Mouse (Mus musculus) embryonic facial prominence, embryonic 15.5 days (tissue): ENCODE results near the gene Mylk3. TPM values are rescaled to one million over a fixed set of nuclear protein-coding genes. Genes with fewer than 3 reads are reported as not detected.
A peak's percentile ranks its signal among the peaks of the same experiment; 100 is the strongest.

Experiments
- ATAC-seq: fragments of 200-750 bp; cut with Nextera tagmentation; 2 replicates; pipeline ENCODE4 v1.8.0; 2017; ENCODE audit warnings: low read depth, moderate TSS enrichment; ENCODE audit not compliant: insufficient number of reproducible peaks, low FRiP score, low TSS enrichment
- H3K27ac ChIP-seq: fragments of 300-500 bp; sonication (generic); replicated peaks from 2 replicates; pipeline ENCODE4 v1.5.1; 2015; ENCODE audit warnings: mild to moderate bottlenecking, inconsistent platforms
- H3K27me3 ChIP-seq: fragments of 300-500 bp; sonication (generic); 2 replicates; pipeline ENCODE4 v1.6.1; 2015; ENCODE audit warnings: inconsistent platforms
- H3K36me3 ChIP-seq: fragments of 300-500 bp; sonication (generic); 2 replicates; pipeline ENCODE4 v1.6.1; 2015; ENCODE audit warnings: mild to moderate bottlenecking, inconsistent platforms
- H3K4me1 ChIP-seq: fragments of 300-500 bp; sonication (generic); 2 replicates; pipeline ENCODE4 v1.6.1; 2015; ENCODE audit warnings: inconsistent platforms
- H3K4me2 ChIP-seq: fragments of 300-500 bp; sonication (generic); replicated peaks from 2 replicates; pipeline ENCODE4 v1.6.1; 2015; ENCODE audit warnings: mild to moderate bottlenecking, inconsistent platforms
- H3K4me3 ChIP-seq: fragments of 300-500 bp; sonication (generic); replicated peaks from 2 replicates; pipeline ENCODE4 v1.5.1; 2015; ENCODE audit warnings: mild to moderate bottlenecking, inconsistent platforms
- H3K9ac ChIP-seq: fragments of 300-500 bp; sonication (generic); 2 replicates; pipeline ENCODE4 v1.6.1; 2015; ENCODE audit warnings: inconsistent platforms
- H3K9me3 ChIP-seq: fragments of 300-500 bp; sonication (generic); replicated peaks from 2 replicates; pipeline ENCODE4 v1.6.1; 2016; ENCODE audit warnings: inconsistent platforms
- WGBS: fragments of 180-500 bp; shearing (Covaris S2); methylation state at CpG from one replicate; pipeline ENCODE4 v1.1.7; 2015; 5-methylcytosine and 5-hydroxymethylcytosine counted together
- polyA plus RNA-seq: library from polyadenylated mRNA; unstranded; fragments of >200 nt; fragmentation: Nextera tagmentation; extraction: Ambion mirVana; gene quantifications from 2 replicates; pipeline ENCODE4 v1.2.1, GENCODE M21; 2015

Gene Mylk3
- polyA plus RNA-seq = 4.0 and 4.4 TPM in 2 replicates

GRCm38 (mm10) chr8:85386205-85386604 lies at the start of gene Mylk3:
Mylk3 (minus strand) TSS chr8:85386345.
- Histone ChIP-seq H3K4me3 (no peak within 1 kb of the TSS), H3K36me3 (no peaks in the 10 kb centered on the region), H3K4me1 (peaks cover 5% of the 10 kb centered on the region; the same call in 1 of the 2 replicates), H3K27me3 (no peaks in the 10 kb centered on the region), H3K4me2 (no peak within 1 kb of the TSS), H3K9me3 (no peaks in the 10 kb centered on the region), H3K9ac (no peak within 1 kb of the TSS), H3K27ac (no peak within 1 kb of the TSS)
- WGBS = 73% methylated on average over 6 of the region's 6 CpGs
- no peak for ATAC-seq

DNA sequence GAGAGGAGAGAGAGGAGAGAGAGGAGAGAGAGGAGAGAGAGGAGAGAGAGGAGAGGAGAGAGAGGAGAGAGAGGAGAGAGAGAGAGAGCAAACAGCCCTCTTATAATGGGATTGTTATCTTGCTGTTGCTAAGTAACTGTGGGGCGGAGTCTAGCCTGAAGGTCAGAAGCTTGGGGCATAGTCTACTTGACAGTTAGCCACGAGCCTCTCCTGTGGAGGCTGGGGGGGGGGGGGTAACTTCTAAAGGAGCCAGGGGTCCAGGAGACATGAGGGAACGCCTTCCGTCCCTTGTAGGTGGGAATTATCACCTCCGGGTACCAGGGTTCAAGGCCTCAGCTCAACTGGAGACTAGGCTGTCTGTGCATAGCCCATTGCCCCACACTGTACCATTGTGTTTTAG lies 49.6 kb upstream of the Mylk3 start:
- peaks cover 7% of the 10 kb centered on the region; the same call in 1 of the 2 replicates for H3K4me1 ChIP-seq
- WGBS = 60% methylated on average over 5 of the region's 5 CpGs
- no peak overlapping the region for H3K4me2 ChIP-seq
- no peak overlapping the region for H3K9ac ChIP-seq
- H3K4me3 ChIP-seq = no peak overlapping the region
- H3K27me3 ChIP-seq = no peaks in the 10 kb centered on the region
- no peak overlapping the region for H3K27ac ChIP-seq
- ATAC-seq = no peak
- no peaks in the 10 kb centered on the region for H3K36me3 ChIP-seq
- no peaks in the 10 kb centered on the region for H3K9me3 ChIP-seq

DNA sequence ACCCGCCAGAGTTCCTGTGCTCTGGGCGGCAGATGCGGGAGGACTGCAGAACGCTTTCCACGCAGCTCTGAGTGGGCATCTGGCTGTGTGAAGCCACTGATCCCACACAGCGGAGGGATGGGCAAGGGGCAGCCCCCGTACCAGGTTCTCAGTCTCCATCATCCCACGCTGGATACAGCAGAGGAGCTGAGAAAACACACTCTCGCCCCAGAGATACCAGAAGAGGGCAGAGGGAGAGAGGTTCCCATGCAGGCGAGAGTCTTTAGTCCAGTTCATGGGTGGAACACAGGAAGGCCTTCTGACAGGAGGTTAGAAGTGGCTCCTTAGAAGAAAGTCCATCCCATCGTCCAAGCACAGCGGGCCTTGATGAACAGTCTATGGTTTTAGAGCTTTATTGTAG lies 48.7 kb upstream of the Mylk3 start:
- no peak overlapping the region for H3K4me3 ChIP-seq
- no peak overlapping the region for H3K4me2 ChIP-seq
- H3K9me3 ChIP-seq = no peaks in the 10 kb centered on the region
- WGBS = 74% methylated on average over 12 of the region's 12 CpGs
- no peak for ATAC-seq
- H3K27ac ChIP-seq = no peak overlapping the region
- H3K36me3 ChIP-seq = no peaks in the 10 kb centered on the region
- no peaks in the 10 kb centered on the region for H3K27me3 ChIP-seq
- peaks cover 10% of the 10 kb centered on the region for H3K4me1 ChIP-seq
- H3K9ac ChIP-seq = no peak overlapping the region

DNA sequence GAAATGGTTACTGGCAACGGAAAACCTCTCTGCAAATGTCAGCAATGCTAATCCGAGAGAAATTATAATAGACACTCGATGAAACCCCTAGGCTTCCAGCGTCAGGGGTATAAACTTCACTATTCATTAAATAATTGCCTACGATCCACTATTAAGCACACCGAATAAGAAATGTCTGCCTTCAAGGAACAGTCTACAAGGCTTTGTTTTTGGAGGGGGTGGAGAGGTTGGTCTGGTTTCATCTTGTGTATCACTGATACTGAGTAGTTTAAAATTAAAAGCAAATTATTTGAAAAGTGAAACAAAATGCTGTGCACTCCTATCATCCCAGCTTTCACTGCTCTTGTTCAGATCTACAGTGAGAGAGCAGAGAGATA lies 46.9 kb upstream of the Mylk3 start:
- 1% methylated on average over 6 of the region's 6 CpGs for WGBS
- ATAC-seq = peak; percentile 39
- Histone ChIP-seq H3K9ac (no peak overlapping the region), H3K4me1 (peaks cover 20% of the 10 kb centered on the region), H3K9me3 (no peaks in the 10 kb centered on the region), H3K27me3 (no peaks in the 10 kb centered on the region), H3K36me3 (no peaks in the 10 kb centered on the region), H3K27ac (peak overlapping the region; percentile 95), H3K4me2 (peak overlapping the region; percentile 54), H3K4me3 (peak overlapping the region; percentile 85)

DNA sequence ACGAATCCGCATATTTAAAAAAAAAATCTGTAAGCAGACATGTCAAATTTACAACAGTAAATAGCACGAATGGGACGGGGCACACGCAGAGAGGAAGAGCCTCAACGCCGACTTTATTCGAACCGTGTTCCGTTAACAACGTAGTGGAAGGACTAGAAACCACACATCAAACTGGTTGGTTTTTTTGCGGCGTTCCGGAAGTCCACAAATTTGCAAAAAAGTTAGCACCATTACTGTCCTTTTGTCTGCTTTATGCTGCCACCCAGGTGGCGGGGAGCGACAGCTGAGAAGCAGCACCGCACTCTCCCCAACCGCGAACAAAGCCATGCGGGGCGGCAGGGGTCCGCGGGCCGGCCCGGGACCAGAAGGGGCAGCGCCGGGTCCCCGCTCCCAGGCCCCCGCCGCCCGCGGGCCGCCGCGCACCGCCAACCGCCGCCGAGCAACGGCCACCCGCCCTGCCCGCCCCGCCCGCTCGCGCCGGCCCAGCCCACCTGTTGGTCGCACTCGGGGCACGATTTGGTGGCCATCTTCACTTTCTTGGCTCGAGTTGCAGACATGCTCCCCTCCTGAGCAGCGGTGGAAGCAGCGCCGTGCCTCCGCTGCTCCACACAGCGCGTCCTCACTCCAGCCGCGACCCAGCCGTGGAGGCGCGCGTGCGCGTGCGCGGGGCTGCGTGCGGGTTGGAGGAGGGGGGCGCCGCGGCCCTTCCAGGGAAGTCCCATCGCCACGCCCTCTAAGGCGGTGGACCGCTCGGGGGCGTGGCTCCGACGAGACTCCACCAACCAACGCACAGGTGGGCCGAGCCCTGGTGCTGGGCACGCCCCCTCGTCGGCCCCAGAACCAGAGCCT lies 46.2 kb upstream of the Mylk3 start, which contains the start of gene 4921524J17Rik:
4921524J17Rik (minus strand) TSS at position 666 of the 849 bp plus-strand sequence.
- Histone ChIP-seq H3K27ac (peak within 1 kb of the TSS; percentile 95), H3K4me1 (peaks cover 20% of the 10 kb centered on the region), H3K36me3 (no peaks in the 10 kb centered on the region), H3K9ac (peak within 1 kb of the TSS; percentile 74), H3K4me3 (peak within 1 kb of the TSS; percentile 85), H3K9me3 (no peaks in the 10 kb centered on the region), H3K27me3 (no peaks in the 10 kb centered on the region), H3K4me2 (peak within 1 kb of the TSS; percentile 54)
- WGBS = under 1% methylated on average over 81 of the region's 85 CpGs
- ATAC-seq = peak; percentile 99

DNA sequence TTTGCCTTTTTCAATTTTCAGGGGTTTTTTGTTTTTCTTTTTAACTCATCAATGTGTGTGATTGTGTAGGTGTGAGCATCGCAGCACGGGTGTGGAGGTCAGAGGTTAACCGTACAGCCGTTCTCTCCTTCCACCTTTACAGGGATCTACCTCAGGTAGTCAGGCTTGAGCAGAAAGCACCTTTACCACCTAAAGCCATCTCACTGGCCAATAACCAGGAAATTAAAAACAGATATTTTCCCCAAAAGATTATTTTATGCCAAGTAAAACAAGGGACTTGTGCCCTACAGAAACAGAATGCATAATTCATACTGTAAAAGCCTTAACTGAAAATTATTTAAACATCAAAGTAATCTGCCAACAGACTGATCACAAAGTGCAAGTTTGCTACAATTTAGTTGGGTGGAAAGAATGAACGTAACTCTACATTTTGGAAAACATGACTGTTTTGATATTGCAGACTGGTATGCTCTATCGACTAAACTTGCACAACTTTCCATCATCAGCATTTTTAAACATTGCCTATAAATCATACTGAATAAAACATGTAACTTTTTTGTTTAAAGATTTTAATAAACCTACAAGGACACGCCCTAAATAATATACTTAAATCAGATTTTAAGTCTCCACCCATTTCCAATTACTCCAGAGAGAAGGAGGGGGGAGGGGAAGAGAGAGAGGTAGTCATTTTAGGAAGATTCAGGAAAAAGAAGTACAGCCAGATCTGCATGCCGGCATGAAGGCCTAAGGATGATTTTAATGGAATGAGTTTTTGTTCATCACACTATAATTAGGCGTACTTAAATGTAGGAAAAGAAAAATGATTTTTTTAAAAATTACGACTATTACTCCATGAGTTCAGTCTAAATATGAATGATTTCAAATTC lies 45.4 kb upstream of the Mylk3 start:
- Histone ChIP-seq H3K9me3 (no peaks in the 10 kb centered on the region), H3K4me1 (peaks cover 24% of the 10 kb centered on the region), H3K27ac (peak overlapping the region; percentile 95), H3K4me2 (peak overlapping the region; percentile 54), H3K36me3 (no peaks in the 10 kb centered on the region), H3K27me3 (no peaks in the 10 kb centered on the region), H3K4me3 (peak overlapping the region; percentile 85), H3K9ac (peak overlapping the region; percentile 74; the same call in 1 of the 2 replicates)
- WGBS = 3% methylated on average over 10 of the region's 10 CpGs
- no peak for ATAC-seq

GRCm38 (mm10) chr8:85430801-85431200 lies 44.7 kb upstream of the Mylk3 start:
- Histone ChIP-seq H3K27ac (peak overlapping the region; percentile 72), H3K27me3 (no peaks in the 10 kb centered on the region), H3K9me3 (no peaks in the 10 kb centered on the region), H3K36me3 (no peaks in the 10 kb centered on the region), H3K4me3 (peak overlapping the region; percentile 85), H3K9ac (no peak overlapping the region), H3K4me2 (peak overlapping the region; percentile 54), H3K4me1 (peaks cover 26% of the 10 kb centered on the region)
- WGBS = 17% methylated on average over 3 of the region's 3 CpGs
- no peak for ATAC-seq

GRCm38 (mm10) chr8:85429219-85429618 lies 43.1 kb upstream of the Mylk3 start:
- Histone ChIP-seq H3K9ac (no peak overlapping the region), H3K4me1 (peaks cover 28% of the 10 kb centered on the region), H3K4me2 (peak overlapping the region; percentile 17; the same call in 1 of the 2 replicates), H3K4me3 (no peak overlapping the region), H3K9me3 (no peaks in the 10 kb centered on the region), H3K27me3 (no peaks in the 10 kb centered on the region), H3K27ac (no peak overlapping the region; the same call in 1 of the 2 replicates), H3K36me3 (no peaks in the 10 kb centered on the region)
- ATAC-seq = no peak
- 20% methylated on average over 4 of the region's 4 CpGs for WGBS

DNA sequence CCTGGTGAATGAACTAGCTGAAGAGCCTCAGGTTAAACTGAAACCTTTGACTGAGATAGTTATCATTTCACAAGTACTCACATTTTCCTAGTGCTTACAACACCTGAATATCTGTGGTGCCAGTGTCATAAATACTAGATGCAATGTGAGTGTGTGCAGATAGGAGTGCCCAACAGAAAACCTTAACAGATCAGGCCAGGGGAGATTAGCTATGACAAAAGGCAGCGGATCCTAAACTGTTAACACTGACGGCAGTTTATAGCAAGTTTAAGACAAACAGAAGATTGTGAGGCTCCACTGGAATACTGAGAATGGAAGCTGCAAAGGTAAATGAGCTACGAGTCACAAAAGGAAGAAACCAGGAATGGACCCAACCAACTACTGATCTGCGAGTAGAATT lies 40.9 kb upstream of the Mylk3 start:
- H3K27ac ChIP-seq = no peak overlapping the region
- H3K36me3 ChIP-seq = no peaks in the 10 kb centered on the region
- H3K4me3 ChIP-seq = no peak overlapping the region
- 78% methylated on average over 4 of the region's 4 CpGs for whole genome bisulfite sequencing
- H3K27me3 ChIP-seq = no peaks in the 10 kb centered on the region
- peaks cover 28% of the 10 kb centered on the region for H3K4me1 ChIP-seq
- ATAC-seq = no peak
- H3K9ac ChIP-seq = no peak overlapping the region
- H3K9me3 ChIP-seq = no peaks in the 10 kb centered on the region
- H3K4me2 ChIP-seq = no peak overlapping the region

DNA sequence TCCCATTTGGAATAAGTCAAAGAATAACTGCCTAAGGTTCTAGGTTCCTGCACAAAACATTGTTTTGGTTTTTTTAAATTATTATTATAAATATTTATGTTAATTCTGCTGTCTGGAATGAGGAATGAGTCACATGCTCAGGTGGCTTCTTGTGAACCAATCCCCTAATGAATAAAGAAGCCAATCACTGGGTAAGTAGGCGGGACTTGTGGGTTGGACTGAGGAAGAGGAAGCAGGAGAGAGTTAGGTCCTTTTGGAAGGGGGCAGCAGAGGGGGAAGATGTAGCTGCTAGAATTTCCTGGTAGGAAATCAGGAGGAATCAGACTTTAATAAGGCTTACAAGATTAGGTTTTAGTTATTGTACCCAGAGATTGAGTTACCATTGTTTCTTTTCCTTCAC lies 35.2 kb upstream of the Mylk3 start:
- Histone ChIP-seq H3K36me3 (0 out of 2 replicates have a peak, but pooled peaks cover 8% of the 10 kb centered on the region), H3K4me3 (no peak overlapping the region), H3K4me1 (0 out of 2 replicates have a peak, but pooled peaks cover 4% of the 10 kb centered on the region), H3K4me2 (no peak overlapping the region), H3K9me3 (no peaks in the 10 kb centered on the region), H3K27ac (no peak overlapping the region), H3K27me3 (no peaks in the 10 kb centered on the region), H3K9ac (no peak overlapping the region)
- ATAC-seq = no peak
- WGBS = 94% methylated on average over 1 of the region's 1 CpGs

DNA sequence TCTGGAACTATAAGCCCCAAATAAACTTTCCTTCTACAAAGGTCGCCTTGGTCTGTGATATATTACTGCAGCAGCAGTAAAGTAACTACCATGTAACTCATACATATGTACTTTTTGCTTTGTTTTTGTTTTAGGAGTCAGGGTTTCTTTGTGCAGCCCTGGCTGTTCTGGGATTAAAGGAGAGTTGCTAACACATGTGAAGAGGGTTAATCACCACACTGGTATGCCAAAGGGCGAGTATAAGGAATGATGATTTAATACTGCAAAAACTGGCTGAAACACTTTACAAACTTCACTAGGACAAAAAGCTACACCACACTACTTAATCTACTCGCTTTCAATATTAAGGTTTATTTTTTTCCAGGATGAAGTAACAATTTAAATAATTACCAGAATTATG lies 22.4 kb upstream of the Mylk3 start:
- no peaks in the 10 kb centered on the region for H3K9me3 ChIP-seq
- no peaks in the 10 kb centered on the region for H3K27me3 ChIP-seq
- H3K27ac ChIP-seq = no peak overlapping the region
- no peak overlapping the region for H3K4me3 ChIP-seq
- no peaks in the 10 kb centered on the region for H3K4me1 ChIP-seq
- H3K9ac ChIP-seq = no peak overlapping the region
- no peaks in the 10 kb centered on the region; the same call in 1 of the 2 replicates for H3K36me3 ChIP-seq
- 66% methylated on average over 3 of the region's 3 CpGs for WGBS
- H3K4me2 ChIP-seq = no peak overlapping the region
- no peak for ATAC-seq
